Mouse (Mus musculus): ENCODE data around the gene Olfr821.
"Not testable (repeated sequence)": the region's sequence is repeated elsewhere in the genome, so short reads cannot be mapped to it uniquely, and the experiment has no call there.

Olfr821 gene

DNA sequence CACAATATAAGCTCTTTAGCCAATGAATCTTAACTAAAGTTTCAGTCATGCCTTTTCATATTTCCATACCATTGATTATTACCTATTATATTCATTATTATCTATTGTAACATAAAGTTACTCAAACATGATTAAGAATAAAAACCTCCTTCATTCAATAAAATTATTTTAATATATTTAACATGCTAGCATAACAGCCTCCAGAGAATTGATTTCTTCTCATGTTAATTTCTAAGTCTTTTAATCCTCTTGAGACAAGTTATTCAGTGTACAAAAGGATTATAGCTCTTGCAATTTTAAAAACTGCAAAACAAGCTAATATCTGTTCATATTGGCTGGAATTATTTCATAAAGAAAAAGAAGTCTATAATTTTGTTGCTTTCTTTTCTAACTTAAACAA is at the start of gene Olfr821:
Gene Olfr821 (plus strand): TSS at position 301 of the 400 bp plus-strand sequence.
- DNase-seq (ENCODE audit: extremely low read depth, low read depth) = no peak

DNA sequence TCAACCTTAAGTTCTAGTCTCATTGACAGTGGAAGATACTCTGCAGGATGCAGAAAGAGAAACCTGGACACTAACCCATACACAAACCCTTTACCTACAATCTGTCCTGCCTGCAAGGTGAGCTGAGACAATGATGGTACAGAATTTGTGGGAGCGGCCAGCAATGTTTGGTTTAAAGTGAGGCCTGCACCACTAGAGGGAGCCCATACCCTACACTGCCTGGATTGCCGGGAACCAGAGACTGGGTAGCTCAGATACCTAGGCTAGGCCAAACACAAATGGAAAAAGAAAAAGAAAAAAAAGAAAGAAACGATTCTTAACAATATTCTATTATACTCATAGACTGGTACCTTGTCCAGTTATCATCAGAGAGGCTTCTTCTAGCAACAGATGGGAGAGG is 48.3 kb upstream of the Olfr821 start:
- DNase-seq (ENCODE audit: extremely low read depth, low read depth) = not testable (repeated sequence)

DNA sequence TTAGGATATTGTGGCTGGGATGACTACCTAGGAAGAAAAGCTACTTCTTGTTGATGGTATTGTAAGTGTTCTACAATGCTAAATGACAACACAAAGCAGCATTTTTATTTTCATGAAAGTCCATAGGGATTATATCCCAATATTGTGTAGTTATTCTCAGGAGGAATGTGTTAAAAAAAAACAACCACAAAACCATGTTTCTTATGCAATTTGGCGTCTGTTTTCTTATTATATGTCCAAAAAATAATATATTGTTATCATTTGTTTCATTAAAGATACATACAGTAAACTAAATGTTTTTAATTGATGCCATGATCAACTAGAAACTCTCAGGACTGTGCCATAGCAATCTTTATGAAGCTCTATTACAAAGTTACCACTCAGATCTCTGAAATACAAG is 45.2 kb upstream of the Olfr821 start, which contains the start of gene Gm10310:
Gene Gm10310 (minus strand): TSS at position 101 of the 400 bp plus-strand sequence.
- DNase-seq (ENCODE audit: extremely low read depth, low read depth) = not testable (repeated sequence)

DNA sequence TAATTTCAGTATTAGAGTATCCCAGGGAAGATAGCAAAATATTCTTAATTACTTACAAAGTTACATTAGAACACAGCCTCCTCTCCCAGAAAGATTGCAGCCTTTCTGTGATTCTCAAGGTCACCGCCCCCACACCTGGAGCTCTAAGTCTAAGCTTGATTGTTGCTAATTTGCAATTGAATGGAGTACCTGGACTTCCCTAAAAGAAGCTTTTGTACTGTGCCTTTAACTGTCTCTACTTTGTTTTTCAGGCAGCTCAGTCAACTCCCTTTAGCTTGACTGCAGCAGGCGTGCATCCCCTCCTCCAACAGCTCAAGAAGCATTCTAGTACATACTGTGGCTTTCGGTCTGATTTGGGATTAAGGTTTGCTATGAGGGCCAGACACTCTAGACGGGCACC is 26.0 kb upstream of the Olfr821 start:
- not testable (repeated sequence) for DNase-seq (ENCODE audit: extremely low read depth, low read depth)

DNA sequence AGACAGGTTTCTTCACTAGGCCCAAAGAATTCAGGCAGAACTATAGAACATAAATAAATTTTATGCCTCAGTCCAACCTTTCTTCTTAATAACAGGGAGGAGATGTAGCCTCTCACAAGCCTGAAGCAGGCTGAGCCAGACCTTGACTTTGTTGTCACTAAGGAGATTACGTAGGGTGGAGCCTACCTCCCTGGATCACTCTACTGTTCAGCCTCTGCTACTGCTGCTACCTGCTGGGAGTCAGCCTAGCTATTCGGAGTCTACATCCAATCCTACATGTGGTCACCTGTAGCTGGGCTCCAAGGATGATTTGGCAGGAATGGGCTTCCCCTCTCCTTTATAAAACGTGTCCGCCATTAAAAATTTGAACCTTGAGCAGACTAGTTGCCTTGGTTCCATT is 24.8 kb upstream of the Olfr821 start:
- not testable (repeated sequence) for DNase-seq (ENCODE audit: extremely low read depth, low read depth)

DNA sequence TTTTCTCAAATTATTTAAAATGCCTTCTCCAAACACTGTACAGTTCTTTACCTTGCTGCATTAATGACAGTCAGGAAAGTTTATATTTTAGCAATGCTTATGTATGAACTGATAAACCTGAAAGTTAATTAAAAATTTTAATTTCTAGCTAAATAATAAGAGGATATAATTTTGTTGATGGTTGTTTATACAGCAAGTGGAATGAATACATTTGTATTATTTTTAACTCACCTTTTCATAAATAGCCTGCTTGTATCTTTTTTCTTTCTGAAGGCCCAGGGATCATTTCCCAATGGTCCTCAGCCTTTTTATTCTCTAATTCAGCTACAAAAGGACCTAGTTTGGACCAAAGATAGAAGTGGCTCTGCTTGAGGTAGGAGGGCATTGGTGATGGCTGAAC is 17.8 kb upstream of the Olfr821 start, which contains the start of gene Olfr820:
Gene Olfr820 (plus strand): TSS at position 301 of the 400 bp plus-strand sequence.
- DNase-seq (ENCODE audit: extremely low read depth, low read depth) = no peak

DNA sequence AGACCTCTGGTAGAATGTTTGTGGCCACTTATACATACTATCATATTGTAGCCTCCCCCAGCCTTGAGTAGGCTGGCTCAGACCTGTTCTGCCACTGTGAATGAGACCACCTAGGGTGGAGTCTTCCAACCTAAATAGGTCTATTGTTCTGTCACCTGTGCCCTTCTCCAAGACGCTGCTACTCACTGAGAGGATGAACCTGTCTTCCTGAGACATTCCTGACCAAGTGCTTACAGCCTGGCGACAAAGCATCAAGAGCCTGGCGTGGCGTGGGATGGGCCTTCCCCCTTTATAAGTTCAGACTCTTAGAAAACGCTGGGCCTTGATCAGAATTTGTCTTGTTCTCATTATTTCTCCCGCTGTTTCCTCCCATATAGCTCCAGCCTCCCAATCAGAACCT is 6.9 kb downstream of the Olfr821 start:
- DNase-seq (ENCODE audit: extremely low read depth, low read depth) = no peak

DNA sequence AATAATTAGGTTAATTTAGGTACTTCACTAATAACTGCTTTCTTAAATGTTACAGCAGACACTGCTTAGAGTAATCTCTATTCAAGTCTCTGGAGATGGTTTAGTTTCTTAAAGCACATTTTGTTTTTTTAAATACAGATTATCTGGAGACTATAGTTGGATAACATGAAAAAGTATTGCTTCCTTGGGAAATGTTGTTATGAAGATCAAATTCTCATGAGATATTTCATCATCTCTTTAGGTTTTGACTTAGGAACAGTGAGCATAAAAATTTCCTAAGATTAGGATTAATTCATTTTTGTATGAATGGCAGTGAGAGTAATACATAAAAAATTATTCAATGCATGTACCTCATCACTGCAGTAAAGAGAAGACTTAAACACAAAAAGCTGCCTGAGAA is 40.8 kb downstream of the Olfr821 start, which contains the start of gene Olfr822:
Gene Olfr822 (plus strand): TSS at position 301 of the 400 bp plus-strand sequence.
- DNase-seq (ENCODE audit: extremely low read depth, low read depth) = no peak

Measured in MEL-GATA-1-ER (cell line).